Mouse (Mus musculus) urinary bladder, postnatal 10 days (tissue): ENCODE measurements around the gene Mettl26.
A peak's percentile ranks its signal among the peaks of the same experiment; 100 is the strongest.

Experiments used
- DNase-seq: peaks from one replicate; pipeline ENCODE4 v3.0.0; 2022; ENCODE audit warnings: low spot score

Gene Mettl26

GRCm38 (mm10) chr17:25837533-25837932 lies 37.3 kb upstream of the Mettl26 start:
- no peak for DNase-seq

GRCm38 (mm10) chr17:25838904-25839303 lies 36.0 kb upstream of the Mettl26 start:
- no peak for DNase-seq

GRCm38 (mm10) chr17:25839455-25840235 lies 35.2 kb upstream of the Mettl26 start:
- DNase-seq = no peak

GRCm38 (mm10) chr17:25840519-25840918 lies 34.4 kb upstream of the Mettl26 start:
- DNase-seq = no peak

- DNase-seq = no peak
Measured at GRCm38 (mm10) chr17:25841117-25841880, 33.6 kb upstream of the Mettl26 start, which contains the start of gene Gm20683. Gene Gm20683 (minus strand): TSS chr17:25841763.

GRCm38 (mm10) chr17:25842509-25842908 lies 32.4 kb upstream of the Mettl26 start:
- DNase-seq = no peak

- no peak for DNase-seq
Measured at GRCm38 (mm10) chr17:25843122-25843521, 31.8 kb upstream of the Mettl26 start.

DNA sequence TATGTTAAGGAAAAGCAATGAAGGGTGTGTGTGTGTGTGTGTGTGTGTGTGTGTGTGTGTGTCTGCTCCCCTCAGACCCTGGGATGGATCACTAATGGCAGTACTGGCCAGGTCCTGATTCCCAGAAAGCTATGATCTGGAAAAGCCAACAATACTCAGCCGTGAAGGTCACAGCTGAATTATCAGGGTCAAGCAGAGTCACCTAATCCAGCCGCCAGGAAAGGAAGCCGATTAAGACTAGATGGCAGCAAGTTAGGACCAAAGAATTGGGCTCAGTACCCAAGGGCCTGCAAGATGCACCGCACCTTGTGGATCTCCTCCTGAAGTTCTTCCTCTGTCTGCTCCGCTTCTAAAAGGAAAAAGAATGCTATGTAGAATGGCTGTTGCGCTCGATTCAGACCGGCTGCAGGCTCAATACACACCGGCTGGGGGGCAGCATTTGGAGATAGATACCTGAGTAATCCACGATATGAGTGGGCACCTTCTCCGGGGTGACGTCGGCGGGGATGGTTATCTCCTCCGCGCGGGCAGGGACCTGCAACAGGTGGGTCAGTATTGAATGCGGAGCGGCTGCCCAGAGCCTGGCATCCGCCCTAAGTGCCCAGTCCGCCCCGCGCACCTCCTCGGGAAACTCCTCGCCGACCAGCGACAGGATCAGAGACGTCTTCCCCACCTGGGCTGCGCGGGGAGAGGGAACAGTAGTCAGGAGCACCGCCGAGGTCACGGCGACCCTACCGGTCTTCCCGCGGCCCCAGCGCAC lies 31.1 kb upstream of the Mettl26 start:
- no peak for DNase-seq

DNA sequence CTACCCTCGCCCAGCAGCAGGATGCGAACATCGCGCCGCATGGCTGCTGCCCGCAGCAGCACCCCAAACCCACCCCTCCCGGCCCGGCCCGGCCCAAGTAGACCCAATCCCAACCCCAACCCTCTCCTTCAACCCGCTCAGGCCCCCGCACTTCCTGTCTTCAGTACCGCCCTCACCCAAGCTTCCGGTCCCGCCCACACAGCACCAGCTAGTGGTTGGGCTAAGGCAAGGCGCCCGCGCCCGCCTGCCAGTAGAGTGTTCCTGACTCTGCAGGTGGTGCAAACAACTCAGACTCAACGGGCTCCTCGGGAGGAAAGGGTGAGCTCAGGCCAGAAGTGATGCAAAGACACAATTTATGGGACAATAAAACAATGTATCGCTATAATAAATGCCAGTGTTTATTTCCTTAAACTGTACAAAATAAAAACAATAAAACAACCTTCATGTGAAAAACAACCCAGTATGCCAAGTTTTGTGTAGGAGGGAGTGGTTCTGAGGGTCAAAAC lies 30.4 kb upstream of the Mettl26 start, which contains the start of gene Rhot2:
TSS of gene Rhot2 (minus strand) at position 456 of the 506 bp plus-strand sequence.
- DNase-seq = peak; percentile 85

- no peak for DNase-seq
Measured at GRCm38 (mm10) chr17:25860229-25860628, 14.6 kb upstream of the Mettl26 start.

DNA sequence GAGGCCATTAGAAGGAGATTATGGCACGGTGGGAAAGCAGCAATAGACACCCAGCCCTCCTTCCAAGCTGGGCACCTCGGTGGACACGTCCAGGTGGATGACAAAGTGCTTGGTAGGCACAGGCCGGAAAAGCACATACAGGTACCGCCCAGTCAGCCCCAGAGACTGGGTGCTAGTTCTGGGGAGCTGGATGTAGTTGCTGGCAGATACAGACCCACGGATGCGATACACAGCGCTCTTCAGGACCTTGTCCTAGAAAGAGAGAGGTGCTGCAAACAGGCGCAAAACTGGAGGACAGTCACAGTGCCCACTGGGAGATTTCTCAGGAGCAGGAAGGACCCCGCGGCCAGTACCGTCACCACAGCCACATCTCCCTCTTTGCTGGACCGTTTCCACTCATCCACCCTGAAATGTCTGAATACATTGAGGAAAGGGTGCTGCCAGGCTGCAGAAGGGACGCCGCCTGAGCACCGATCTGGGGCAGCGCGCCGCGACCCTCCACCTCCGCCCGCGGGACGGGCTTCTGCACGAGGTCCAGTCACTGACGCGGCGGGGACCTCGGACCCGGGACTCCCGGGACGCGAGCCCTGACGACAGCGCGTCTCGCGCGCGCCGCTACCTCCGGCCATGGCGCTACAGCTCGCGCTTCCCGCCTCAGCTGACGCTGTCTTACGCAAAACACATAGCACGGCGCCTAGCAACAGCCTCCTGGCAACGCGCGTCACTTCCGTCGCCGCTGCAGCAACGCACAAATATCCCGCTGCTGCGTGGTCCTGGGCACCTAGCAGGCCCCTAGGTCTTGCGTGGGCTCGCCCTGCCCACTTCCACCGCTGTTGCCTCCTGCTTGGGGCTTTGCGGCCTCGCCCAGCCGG lies 13.8 kb upstream of the Mettl26 start, which contains the start of gene Wdr90:
TSS of gene Wdr90 (minus strand) at position 670 of the 872 bp plus-strand sequence.
- DNase-seq = peak; percentile 62

DNA sequence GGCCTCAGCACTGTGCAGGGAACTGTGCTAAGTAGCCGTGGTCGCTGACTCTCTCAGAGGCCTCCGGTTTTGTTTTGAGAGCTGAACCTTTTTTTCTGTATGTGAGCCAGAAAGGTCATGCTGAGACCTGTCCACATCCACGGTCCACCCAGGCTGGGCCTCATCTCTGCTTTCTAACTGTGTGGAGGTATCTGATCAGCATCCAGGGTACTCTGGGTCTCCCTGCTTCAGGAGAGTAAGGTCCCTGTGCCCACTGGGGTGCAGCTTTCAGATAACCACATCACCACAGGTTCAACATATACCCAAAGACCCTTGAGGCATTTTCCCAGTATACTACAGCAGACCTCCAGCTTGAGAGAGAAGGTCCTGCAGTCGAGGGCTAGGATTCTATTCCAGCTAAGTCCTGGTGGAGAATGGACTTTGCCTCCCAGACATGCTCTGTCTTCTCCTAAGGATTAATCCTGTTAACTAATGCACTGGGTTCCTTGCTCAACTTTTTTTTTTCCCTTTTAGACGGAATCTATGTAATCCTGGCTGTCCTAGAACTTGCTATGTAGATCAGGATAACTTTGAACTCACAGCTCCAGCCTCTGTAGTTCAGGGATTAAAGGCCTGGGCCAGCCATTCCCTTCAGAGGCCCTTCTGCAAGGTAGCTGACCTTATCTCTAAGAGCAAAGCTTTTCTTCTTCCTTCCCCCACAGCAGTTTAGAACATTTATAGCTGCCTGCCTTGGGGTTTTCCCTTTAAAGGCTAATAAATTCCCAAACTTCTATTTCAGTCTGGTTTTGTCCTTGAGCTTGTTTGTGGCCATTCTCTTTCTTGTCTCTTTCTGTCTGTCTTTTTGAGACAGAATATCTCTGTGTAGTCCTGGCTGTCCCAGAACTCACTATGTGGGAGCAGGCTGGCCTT lies 12.9 kb upstream of the Mettl26 start:
- DNase-seq = no peak

DNA sequence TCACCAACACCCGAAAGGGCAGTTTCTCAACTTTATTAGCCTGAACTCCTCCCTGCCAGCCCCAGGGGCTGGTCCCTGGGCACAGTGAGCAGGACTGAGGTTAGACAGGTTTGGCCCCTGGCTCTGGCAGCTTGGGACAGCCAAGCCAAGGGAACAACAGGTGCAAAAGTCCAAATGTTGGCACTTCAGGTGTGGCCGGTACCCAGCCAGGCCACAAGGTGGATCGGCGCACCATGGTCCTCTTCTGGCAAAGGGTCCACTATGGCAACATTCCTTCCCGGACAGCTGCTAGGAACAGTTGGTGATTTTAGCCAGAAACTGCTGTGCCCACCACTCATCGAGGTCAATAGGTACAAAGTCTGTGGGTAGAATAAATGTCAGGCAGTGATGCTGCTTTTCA lies 11.2 kb upstream of the Mettl26 start:
- DNase-seq = no peak

- no peak for DNase-seq
Measured at GRCm38 (mm10) chr17:25864311-25864710, 10.6 kb upstream of the Mettl26 start.

DNA sequence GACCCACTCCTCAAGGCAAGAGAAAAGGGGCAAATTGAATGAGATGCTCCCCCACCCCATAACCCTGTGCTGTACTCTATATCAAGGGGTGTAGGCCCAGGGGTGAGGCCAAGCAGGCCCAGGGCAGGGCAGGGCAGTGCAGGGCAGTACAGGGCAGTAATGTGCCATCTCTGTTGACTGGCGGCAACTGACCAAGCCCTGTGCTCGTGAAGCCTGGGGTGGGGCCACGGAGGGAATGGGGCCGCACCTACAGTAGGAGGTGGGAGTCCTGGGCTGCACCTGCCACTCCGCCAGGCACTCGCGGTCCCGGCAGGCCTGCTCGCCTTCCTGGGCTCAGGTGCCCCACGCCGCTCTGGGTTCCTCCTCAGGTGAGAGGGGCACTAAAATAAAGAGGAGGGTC lies 9.6 kb upstream of the Mettl26 start:
- DNase-seq = no peak

DNA sequence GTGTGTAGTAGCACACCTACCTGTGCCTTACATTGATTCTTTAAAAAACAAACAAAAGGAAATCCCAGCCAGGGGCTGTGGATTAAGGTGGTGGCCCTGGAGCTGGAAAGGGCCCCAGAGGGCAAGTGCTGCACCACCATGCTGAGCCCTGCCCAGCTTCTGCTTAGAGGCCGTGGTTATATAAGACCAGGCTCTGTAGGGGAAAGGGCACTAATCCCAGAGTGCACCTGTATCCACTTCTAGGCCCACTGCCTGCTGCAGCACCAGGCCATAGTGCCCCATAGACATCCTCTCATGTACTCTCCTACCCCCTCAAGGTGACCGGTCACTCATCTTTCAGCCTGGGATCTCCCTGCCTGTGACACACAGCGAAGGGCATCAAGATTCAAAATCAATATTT lies 8.7 kb upstream of the Mettl26 start:
- no peak for DNase-seq

DNA sequence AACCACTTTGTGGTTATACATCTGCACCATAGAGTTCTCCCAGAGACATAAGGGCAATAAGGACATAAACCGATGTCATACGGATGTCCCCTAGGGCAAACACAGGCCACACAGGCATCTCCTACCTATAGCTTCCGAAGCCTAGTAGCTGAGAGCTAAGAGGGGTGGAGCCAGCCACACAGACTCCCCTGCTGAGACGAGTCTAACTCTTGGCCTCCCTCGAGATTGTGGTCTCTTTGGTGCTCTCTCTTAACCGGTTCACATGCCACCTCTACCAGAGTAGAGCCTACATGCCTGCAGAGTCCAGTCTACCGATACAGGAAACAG lies 7.4 kb upstream of the Mettl26 start:
- no peak for DNase-seq

DNA sequence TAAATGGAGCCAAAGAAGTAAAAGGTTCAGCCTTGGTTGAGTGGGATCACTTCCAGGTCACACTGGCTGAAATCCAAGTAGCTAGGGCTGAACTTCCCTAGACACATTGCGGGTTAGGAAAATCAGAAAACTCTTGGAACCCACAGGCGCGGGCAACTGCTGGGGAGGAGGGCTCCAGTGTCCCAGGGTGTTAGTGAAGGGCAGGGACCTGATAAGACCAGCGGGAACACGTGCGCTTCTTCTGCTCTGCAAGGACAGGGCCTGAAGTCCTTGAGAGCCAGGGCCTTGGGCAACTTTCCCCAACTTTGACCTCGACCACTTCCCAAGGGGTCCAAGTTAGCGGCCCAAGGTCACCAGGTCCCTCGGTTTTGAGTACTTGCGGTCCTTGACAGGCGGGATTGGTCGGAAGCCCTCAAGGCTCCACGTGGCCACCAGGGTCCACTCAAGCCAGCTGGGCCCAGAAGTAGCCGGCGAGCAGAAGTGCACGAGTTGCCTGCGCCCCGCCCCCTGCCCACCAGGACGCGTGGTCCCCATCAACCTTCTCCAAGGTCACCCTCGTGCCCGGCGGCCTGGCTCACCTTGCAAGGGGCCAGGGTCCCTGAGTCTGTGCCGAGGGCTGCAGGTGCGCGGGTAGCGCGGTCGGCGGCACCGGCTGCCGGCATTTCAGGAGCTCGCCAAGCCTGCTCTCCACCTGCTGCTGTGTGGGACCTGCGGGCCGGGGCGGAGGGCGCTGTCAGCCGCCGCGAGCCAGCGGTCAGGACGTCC lies 6.9 kb upstream of the Mettl26 start:
- no peak for DNase-seq

GRCm38 (mm10) chr17:25868601-25869191 lies 6.2 kb upstream of the Mettl26 start, which contains the start of gene Mcrip2:
Gene Mcrip2 (minus strand): TSS chr17:25868764.
- no peak for DNase-seq
